Mouse (Mus musculus): ENCODE results near the gene Ostf1.

The Ostf1 gene

GRCm38 (mm10) chr19:18644084-18644483 is 12.5 kb upstream of the Ostf1 start:
- DNase-seq (ENCODE audit: low spot score): no peak

GRCm38 (mm10) chr19:18643411-18643810 is 11.8 kb upstream of the Ostf1 start:
- DNase-seq (ENCODE audit: low spot score): no peak

GRCm38 (mm10) chr19:18641001-18641400 is 9.4 kb upstream of the Ostf1 start:
- no peak for DNase-seq (ENCODE audit: low spot score)

- no peak for DNase-seq (ENCODE audit: low spot score)
Observed at GRCm38 (mm10) chr19:18639552-18639951, 7.9 kb upstream of the Ostf1 start.

GRCm38 (mm10) chr19:18638949-18639348 is 7.3 kb upstream of the Ostf1 start:
- no peak for DNase-seq (ENCODE audit: low spot score)

GRCm38 (mm10) chr19:18637954-18638353 is 6.3 kb upstream of the Ostf1 start:
- no peak for DNase-seq (ENCODE audit: low spot score)

- DNase-seq (ENCODE audit: low spot score): no peak
Observed at GRCm38 (mm10) chr19:18632231-18633185, 885 bp upstream of the Ostf1 start.

GRCm38 (mm10) chr19:18631161-18631643 is 421 bp downstream of the Ostf1 start:
- DNase-seq (ENCODE audit: low spot score): peak; percentile 23

- no peak for DNase-seq (ENCODE audit: low spot score)
Observed at GRCm38 (mm10) chr19:18630221-18631119, 1.2 kb downstream of the Ostf1 start.

- no peak for DNase-seq (ENCODE audit: low spot score)
Observed at GRCm38 (mm10) chr19:18629589-18629988, 2.0 kb downstream of the Ostf1 start.

GRCm38 (mm10) chr19:18623894-18624293 is 7.7 kb downstream of the Ostf1 start:
- DNase-seq (ENCODE audit: low spot score): no peak

- DNase-seq (ENCODE audit: low spot score): no peak
Observed at GRCm38 (mm10) chr19:18619691-18620090, 11.9 kb downstream of the Ostf1 start.

GRCm38 (mm10) chr19:18619060-18619459 is 12.6 kb downstream of the Ostf1 start:
- no peak for DNase-seq (ENCODE audit: low spot score)

GRCm38 (mm10) chr19:18617504-18617903 is 14.1 kb downstream of the Ostf1 start:
- DNase-seq (ENCODE audit: low spot score): no peak

GRCm38 (mm10) chr19:18615680-18616240 is 15.9 kb downstream of the Ostf1 start:
- no peak for DNase-seq (ENCODE audit: low spot score)

GRCm38 (mm10) chr19:18614337-18614736 is 17.3 kb downstream of the Ostf1 start:
- DNase-seq (ENCODE audit: low spot score): no peak

GRCm38 (mm10) chr19:18608975-18609374 is 22.6 kb downstream of the Ostf1 start:
- DNase-seq (ENCODE audit: low spot score): peak; percentile 23

- DNase-seq (ENCODE audit: low spot score): no peak
Observed at GRCm38 (mm10) chr19:18607907-18608306, 23.7 kb downstream of the Ostf1 start.

GRCm38 (mm10) chr19:18603011-18603410 is 28.6 kb downstream of the Ostf1 start:
- no peak for DNase-seq (ENCODE audit: low spot score)

- DNase-seq (ENCODE audit: low spot score): no peak
Observed at GRCm38 (mm10) chr19:18600611-18601010, 31.0 kb downstream of the Ostf1 start.

- DNase-seq (ENCODE audit: low spot score): no peak
Observed at GRCm38 (mm10) chr19:18599650-18600049, 32.0 kb downstream of the Ostf1 start.

GRCm38 (mm10) chr19:18599051-18599450 is 32.6 kb downstream of the Ostf1 start:
- DNase-seq (ENCODE audit: low spot score): peak; percentile 9
